Mouse (Mus musculus): ENCODE results near the gene Rsf1. TPM values are rescaled to one million over a fixed set of nuclear protein-coding genes. Genes with fewer than 3 reads are reported as not detected.

Rsf1 gene
- 10 to 100 TPM; 46.0 to 50.3 TPM for total RNA-seq (2021)
- long read RNA-seq, experiment 1, full-length matches to known transcripts = 7 of 17 reads
- long read RNA-seq, experiment 1, partial matches to known transcripts = 7 of 17 reads
- long read RNA-seq, experiment 1, other reads (novel, unspliced or antisense) = 3 of 17 reads
- long read RNA-seq, experiment 2, full-length matches to known transcripts = 16 of 32 reads
- long read RNA-seq, experiment 2, partial matches to known transcripts = 5 of 32 reads
- long read RNA-seq, experiment 2, other reads (novel, unspliced or antisense) = 11 of 32 reads

DNA sequence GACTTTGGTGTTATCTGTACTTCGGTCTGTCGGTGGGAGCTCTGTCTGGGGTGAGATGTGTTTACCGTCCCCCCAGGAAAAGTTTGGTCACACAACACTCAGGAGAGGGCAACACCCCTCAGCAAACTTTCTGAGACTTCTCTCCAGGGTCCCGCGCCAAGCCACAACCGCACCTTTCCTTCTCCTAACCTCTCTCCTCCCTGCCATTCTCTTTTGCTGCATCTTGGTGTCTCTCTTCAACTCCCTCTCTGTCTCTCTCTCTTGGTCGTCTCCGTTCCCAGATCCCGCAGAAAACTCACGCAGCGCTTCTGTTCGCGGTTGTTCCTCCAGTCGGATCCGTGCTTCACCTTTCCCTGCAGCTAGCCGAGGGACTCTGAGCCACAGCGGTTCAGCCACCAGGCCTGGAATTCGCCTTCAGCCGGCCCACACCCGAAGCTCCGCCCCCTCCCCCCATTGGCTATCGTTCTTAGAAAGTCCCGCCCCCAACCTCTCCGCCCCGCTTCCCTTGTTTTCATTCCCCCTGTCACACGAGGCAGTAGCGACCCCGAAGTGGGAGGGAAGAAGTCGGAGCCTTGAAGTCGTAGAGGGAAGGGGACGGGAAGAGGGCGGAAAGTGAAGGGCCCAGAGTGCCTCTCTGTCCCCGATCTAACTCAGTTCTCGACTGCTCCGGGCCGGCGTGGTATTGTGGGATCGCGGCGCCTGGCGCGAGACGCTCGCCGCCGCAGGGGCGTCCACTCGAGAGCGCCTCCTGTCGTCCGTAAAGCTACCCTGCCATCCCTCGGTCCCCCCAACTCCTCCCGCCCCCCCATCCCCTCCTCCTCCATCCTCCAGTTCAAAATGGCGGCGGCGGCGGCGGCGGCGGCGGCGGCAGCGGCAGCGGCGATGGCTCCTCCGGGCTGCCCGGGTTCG, at the start of gene Rsf1, which contains the start of gene Aamdc:
Gene Rsf1 (plus strand): TSS at position 823 of the 909 bp plus-strand sequence.
Gene Aamdc (minus strand): TSS at position 431 of the 909 bp plus-strand sequence.
- Histone ChIP-seq H3K4me3 (peak within 1 kb of the TSS; percentile 98), H3K27ac (peak within 1 kb of the TSS; percentile 100)
- peak; percentile 86 for TF ChIP-seq CTCF (conservative IDR thresholded peaks at IDR 0.05)
- DNase-seq (ENCODE audit: low spot score in 2 of 2) = peak; percentile 92 to 97

DNA sequence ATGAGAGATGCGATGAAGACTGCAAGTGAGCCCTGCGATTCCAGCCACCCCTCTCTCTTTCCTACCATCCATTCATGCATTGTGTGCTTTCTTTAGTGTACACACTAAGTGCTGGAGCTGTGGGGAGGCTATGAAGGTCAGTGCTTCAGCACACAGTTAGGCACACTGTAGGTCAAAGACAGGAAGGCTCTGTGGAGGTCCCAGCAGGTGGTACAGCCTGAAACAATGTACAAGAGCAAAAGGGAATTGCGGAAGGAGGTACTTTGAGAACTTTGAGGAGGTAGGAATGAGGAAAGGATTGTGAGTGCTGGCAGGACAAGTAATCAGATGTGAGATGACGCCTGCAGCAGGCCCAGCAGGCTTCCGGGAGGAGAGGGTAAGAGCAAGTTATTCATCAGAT, 44.2 kb upstream of the Rsf1 start:
- no peak overlapping the region for H3K27ac ChIP-seq
- DNase-seq (ENCODE audit: low spot score in 2 of 2) = no peak
- H3K4me3 ChIP-seq = no peak overlapping the region
- no peak for TF ChIP-seq CTCF (conservative IDR thresholded peaks at IDR 0.05)

DNA sequence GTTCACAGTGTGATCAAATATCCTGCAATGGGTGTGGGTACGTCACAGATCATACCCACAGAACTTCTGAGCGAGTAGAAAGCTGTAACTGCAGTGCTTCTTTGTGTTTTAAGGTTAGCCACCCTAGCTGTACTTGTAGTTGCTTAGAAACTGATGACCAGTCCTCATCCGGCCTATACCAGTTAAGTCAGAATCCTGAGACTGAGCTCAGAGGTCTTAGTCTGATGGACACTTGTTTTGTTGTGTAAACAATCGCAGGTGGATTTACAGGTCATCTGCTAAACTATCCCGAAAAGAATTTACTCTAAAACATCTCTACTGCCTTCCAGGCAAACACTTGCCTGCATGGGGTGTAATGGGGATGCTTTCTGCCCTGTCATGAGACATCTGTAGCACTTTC, 43.1 kb upstream of the Rsf1 start:
- no peak for DNase-seq (ENCODE audit: low spot score in 2 of 2)
- TF ChIP-seq CTCF (conservative IDR thresholded peaks at IDR 0.05) = no peak
- Histone ChIP-seq H3K27ac (no peak overlapping the region), H3K4me3 (no peak overlapping the region)

DNA sequence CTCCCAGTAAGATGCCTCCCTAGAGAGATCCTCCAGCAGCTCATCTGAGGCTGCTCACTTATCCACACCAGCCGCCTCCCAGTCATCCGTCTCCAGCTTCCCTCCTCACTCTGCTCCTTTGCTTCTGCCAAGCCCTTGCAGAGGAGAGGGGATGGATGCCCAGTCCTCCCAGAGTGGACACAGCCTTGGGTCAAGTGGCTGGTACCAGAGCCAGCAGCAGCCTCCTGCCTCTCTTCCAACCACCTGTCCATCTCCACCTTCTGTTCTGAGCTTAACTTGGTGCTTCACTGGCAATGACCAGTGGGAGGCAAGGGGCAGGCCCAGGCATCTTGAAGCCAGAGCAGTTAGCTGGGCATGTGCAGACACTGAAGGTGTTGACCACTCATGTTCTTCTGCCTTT, 33.2 kb upstream of the Rsf1 start:
- TF ChIP-seq CTCF (conservative IDR thresholded peaks at IDR 0.05) = no peak
- Histone ChIP-seq H3K4me3 (no peak overlapping the region), H3K27ac (no peak overlapping the region)
- DNase-seq (ENCODE audit: low spot score in 2 of 2) = no peak

DNA sequence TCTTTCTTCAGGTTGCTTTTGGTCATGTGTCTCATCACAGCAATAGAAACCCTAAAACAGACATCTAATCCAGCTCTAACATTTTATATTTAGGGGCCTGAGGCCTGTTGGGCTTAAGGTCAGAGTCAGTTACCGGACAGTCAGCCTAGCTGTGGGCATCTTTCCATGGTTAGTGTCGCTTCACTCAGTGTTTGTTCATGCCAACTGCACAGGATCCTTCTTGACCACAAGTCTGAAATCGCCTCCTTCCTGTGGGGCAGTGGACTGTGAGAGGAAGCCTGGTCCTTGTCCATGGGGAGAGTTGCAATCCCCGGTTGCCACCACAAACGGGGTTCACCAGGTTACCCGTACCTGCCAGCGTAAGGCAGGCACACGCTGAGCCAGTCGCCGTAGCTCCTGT, 30.4 kb upstream of the Rsf1 start:
- no peak for DNase-seq (ENCODE audit: low spot score in 2 of 2)
- H3K4me3 ChIP-seq = no peak overlapping the region
- no peak overlapping the region for H3K27ac ChIP-seq
- no peak for TF ChIP-seq CTCF (conservative IDR thresholded peaks at IDR 0.05)

DNA sequence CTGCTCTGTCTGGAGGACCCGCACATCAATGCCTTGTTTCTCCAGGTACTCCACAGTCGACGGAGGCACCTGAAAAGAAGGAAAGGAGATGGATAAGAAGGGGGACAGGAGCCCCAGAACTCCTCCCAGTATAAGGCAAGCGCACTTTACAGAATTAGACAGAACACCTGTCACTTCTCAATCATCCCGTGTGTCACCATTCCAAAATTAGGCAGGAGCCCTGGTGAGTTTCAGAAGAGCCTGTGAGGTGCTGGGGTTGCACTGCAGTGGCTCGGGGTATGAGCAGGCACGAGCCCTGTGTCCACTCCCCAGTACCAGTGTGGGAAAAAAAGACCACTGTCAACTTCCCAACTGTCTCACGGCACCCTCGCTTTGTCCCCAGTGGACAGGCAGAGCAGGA, 29.0 kb upstream of the Rsf1 start:
- no peak for TF ChIP-seq CTCF (conservative IDR thresholded peaks at IDR 0.05)
- H3K27ac ChIP-seq = no peak overlapping the region
- no peak overlapping the region for H3K4me3 ChIP-seq
- no peak for DNase-seq (ENCODE audit: low spot score in 2 of 2)

DNA sequence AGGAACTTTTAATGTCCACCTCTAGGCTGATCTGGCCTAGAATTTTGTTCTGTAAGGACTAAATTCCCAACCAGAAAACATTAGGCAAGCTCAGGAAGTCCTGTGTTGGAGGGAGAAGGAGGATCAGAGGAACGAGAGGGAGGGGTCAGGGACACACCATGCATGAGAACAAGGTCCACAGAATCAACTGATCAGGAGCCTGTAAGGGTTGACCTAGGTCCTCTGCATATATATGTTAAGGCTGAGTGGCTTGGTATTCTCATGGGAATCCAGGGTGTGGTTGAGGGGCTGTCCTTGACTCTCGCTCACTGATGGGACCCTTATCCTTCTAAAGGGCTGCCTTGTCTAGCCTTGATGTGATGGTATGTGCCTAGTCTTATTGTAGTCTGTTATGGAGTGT, 16.1 kb upstream of the Rsf1 start:
- no peak for TF ChIP-seq CTCF (conservative IDR thresholded peaks at IDR 0.05)
- Histone ChIP-seq H3K27ac (no peak overlapping the region), H3K4me3 (no peak overlapping the region)
- no peak for DNase-seq (ENCODE audit: low spot score in 2 of 2)

DNA sequence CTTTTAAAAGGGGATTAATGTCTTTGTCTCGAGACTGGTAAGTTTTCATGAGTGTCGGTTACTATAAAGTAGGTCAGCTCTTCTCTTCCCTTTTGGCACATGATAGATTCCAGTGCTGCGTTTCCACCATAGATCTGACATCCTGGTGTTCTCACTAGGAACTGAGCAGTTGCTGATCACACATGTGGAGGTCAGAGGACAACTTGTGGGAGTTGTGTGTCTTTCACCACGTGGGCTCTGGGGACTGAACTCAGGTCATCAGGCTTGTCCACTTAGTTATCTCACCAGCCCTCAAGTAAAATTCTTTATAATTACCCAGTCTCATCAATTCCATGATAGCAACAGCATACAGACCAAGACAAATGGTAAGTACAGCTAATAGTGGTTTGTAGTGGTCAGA, 10.3 kb upstream of the Rsf1 start:
- Histone ChIP-seq H3K27ac (no peak overlapping the region), H3K4me3 (no peak overlapping the region)
- no peak for TF ChIP-seq CTCF (conservative IDR thresholded peaks at IDR 0.05)
- no peak for DNase-seq (ENCODE audit: low spot score in 2 of 2)

DNA sequence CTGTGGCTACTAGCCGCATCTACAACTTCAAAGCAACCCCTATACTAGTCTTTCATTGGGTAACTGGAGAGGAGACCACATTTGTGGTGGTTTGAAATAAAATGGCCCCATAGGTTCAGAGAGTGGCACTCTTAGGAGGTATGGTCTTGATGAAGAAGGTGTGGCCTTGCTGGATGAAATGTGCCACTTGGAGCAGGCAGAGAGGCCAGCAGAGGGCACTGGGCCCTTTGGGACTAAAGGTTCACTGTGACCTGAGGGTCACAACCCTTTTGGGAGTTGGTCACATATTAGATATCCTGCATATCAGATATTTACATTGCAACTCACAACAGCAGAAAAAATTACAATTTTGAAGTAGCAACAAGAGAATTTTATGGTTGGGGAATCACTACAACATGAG, 9.3 kb upstream of the Rsf1 start:
- peak; percentile 38 for TF ChIP-seq CTCF (conservative IDR thresholded peaks at IDR 0.05)
- Histone ChIP-seq H3K4me3 (no peak overlapping the region), H3K27ac (no peak overlapping the region)
- no peak for DNase-seq (ENCODE audit: low spot score in 2 of 2)

DNA sequence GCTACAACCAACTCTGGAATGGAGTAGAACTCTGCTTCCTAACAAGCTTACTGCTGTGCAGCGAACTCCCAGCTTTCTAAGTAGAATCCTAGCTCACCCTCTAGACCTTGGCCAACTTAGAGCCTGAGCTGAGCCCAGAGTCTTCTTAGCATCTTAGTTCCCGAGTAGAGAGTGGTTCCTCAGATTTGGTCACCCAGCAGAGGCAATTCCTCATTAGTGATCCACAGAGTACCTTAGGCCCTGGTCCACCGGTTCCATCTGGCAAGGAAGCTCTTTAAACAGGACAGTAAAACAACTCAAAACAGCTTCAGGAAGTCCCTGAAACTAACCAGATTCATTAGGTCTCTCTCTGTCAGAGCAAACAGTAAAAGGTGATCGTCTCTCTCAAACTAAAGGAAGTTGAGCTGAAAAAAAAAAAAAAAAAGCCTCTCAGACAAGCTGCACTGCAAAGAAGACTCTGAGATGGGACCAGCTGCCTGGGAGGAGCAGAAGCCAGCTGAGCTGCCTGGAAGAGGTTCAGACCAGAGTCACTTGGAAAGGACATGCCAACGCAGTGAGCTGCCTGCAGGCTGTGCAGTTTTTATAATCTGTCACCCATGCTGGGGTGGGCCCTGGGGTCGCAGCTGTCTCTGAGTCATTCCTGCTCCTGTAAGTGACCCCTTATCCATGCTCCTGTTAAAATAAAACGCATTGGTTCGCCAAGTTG, 1.2 kb upstream of the Rsf1 start:
- no peak for TF ChIP-seq CTCF (conservative IDR thresholded peaks at IDR 0.05)
- peak overlapping the region; percentile 100 for H3K27ac ChIP-seq
- DNase-seq (ENCODE audit: low spot score in 2 of 2) = peak; percentile 44 to 50
- peak overlapping the region; percentile 98 for H3K4me3 ChIP-seq

DNA sequence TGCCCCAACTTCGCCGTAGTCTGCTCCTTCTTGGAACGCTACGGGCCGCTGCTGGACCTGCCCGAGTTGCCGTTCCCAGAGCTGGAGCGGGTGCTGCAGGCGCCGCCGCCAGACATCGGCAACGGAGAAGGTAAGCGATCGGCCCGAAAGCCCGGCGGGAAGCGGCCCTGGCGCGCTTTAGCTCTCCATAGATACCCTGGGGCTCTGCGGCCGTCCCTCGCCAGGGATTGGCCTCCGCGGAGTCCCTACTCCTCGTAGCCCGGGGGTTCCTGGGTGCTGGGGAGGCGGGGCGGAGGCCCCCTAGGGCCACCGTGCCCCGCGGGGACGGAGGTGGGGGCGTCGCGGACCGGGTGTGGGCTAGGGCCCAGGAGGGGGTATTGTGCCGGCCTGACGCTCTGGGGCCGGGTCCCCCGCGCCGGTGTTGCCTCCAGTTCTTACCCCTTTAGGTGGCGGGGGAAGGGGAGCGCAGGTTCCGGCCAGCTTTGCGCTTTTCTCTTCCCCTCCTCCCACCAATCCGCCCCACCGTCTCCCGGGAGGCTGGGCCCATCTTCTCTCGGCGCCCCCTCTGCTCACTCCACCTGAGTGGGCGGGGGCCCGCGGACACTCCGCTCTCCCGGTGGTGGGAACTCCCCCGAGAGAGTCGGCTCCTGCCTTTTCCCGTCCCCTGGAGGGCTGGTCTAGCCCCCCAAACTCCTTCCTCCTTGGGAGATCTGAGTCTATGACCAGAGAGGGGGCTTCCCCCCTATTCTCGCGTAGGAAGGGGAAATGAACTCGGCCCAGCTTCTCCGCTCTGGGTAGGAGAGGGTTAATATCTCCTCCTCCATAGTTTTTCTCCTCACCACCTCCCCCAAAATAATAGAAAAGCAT, 520 bp downstream of the Rsf1 start:
- no peak for TF ChIP-seq CTCF (conservative IDR thresholded peaks at IDR 0.05)

DNA sequence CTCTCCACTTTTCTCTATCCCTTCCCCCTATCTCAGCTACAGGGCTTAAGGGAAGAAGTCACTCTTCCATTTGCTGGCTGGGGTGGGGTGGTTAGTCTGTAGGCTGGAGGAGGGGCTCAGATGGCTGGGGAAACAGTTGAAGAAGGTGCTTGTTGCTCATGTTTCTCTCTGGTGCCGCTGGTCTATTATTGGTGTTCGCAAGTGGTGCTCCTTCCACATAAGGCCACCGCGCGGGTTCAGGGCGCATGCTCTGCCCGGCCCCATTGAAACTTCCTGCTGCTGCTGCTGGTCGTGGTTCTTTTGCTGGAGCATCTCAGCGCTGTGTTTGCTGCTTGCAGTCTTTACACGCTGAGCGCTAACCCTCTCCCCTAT, 1.1 kb downstream of the Rsf1 start:
- DNase-seq (ENCODE audit: low spot score in 2 of 2) = peak; percentile 78 to 89

More for the DNA sequence above, 520 bp downstream of the Rsf1 start:
- Histone ChIP-seq H3K27ac (peak overlapping the region; percentile 100), H3K4me3 (peak overlapping the region; percentile 98)
- peak; percentile 36 to 38 for DNase-seq (ENCODE audit: low spot score in 2 of 2)

More for the DNA sequence above, 1.1 kb downstream of the Rsf1 start:
- H3K4me3 ChIP-seq = peak overlapping the region; percentile 98
- peak overlapping the region; percentile 100 for H3K27ac ChIP-seq
- peak; percentile 59 for TF ChIP-seq CTCF (conservative IDR thresholded peaks at IDR 0.05)

Data from layer of hippocampus, adult 2 months (tissue).